ENCODE assay signal across 9 mouse cellular contexts in the genomic region with DNA sequence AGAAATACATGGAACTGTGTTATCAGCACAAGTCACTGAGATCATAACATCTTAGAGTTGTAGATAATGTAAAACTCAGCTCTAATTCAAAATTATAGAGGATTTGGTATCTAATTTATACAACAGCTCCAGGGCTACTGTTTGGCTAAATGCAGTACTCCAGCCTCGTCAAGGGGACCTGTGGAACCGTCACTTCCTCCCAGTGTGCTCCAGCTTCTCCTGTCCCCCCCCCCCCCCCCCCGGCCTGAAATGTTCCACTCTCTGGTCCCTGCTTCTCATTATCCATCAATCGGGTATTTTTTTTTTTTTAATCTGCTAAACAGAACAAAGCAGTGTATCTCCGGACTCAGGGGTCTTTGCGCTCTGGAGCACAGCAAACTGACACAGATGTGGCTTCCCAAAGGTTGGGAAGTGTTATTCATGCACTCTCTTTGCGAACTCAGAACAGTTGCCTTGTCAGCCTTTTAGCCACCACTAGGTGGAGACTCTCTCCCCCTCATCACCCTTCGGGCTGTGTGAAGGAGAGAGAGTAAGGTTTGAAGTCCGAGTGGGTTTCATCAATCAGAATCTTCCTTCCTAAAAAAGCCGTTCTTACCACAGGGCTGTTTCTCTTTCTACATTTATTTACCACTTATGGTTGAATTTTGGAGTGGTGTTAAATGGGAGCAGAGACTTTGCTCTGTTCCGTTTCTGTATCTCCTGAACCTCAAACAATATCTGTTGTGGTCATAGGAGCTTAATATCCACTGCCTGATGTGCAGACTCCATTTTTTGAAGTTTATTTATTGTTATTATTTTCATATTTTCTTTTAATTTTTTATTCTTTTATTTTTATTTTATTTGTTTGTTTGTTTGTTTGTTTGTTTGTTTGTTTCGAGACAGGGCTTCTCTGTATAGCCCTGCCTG. TPM values are rescaled to one million over a fixed set of nuclear protein-coding genes. Genes with fewer than 3 reads are reported as not detected.
DNase-seq lines count a peak whose midpoint lies in the region; ATAC-seq and TF ChIP-seq lines count a peak whose summit lies in the region.
"Had no signal": no experiment of that assay in that cellular context is flagged by ENCODE, and none has a peak within 500 bp of the region (broad histone marks: within the 10 kb centered on the region; RNA-seq: fewer than 3 reads in every experiment).

No protein-coding gene starts in this region.

- no peaks in the 10 kb centered on the region for H3K36me3 ChIP-seq in embryonic facial prominence, embryonic 15.5 days
- H3K36me3 ChIP-seq in heart, embryonic 15.5 days = no peaks in the 10 kb centered on the region
- H3K36me3 ChIP-seq in kidney, postnatal 0 days (ENCODE audit: insufficient read depth, low read length) = no peaks in the 10 kb centered on the region
- H3K36me3 ChIP-seq in liver, embryonic 11.5 days (ENCODE audit: control insufficient read depth, insufficient read depth, low read length) = no peaks in the 10 kb centered on the region
- no peaks in the 10 kb centered on the region for H3K36me3 ChIP-seq in myocyte (ENCODE audit: control insufficient read depth, insufficient read depth)
- H3K36me3 ChIP-seq in stomach, embryonic 14.5 days (ENCODE audit: control insufficient read depth, insufficient read depth, low read length) = no peaks in the 10 kb centered on the region

- H3K4me2 ChIP-seq in embryonic facial prominence, embryonic 15.5 days (replicated peaks) = peak overlapping the region; percentile 30; the same call in 1 of the 2 replicates
- peak overlapping the region; percentile 49 for H3K4me2 ChIP-seq in heart, embryonic 15.5 days
- peak overlapping the region; percentile 28 for H3K4me2 ChIP-seq in kidney, postnatal 0 days (ENCODE audit: low read length)
- H3K4me2 ChIP-seq in liver, embryonic 11.5 days = peak overlapping the region; percentile 23; the same call in 1 of the 2 replicates
- peak overlapping the region; percentile 46 for H3K4me2 ChIP-seq in myocyte (ENCODE audit: low read depth)
- peak overlapping the region; percentile 18; the same call in 1 of the 2 replicates for H3K4me2 ChIP-seq in stomach, embryonic 14.5 days (replicated peaks; ENCODE audit: low read depth, low read length)

- TF ChIP-seq CTCF in kidney, postnatal 0 days (IDR thresholded peaks at IDR 0.05; ENCODE audit: low read depth) = peak; percentile 92

- WGBS in embryonic facial prominence, embryonic 15.5 days = 18% methylated on average over 12 of the region's 12 CpGs
- 20% methylated on average over 11 of the region's 12 CpGs for WGBS in heart, embryonic 15.5 days
- WGBS in kidney, postnatal 0 days = 20% methylated on average over 11 of the region's 12 CpGs
- WGBS in liver, embryonic 11.5 days = 21% methylated on average over 12 of the region's 12 CpGs
- WGBS in stomach, embryonic 14.5 days = 23% methylated on average over 12 of the region's 12 CpGs

- H3K79me2 ChIP-seq in myocyte (ENCODE audit: control insufficient read depth, insufficient read depth) = no peaks in the 10 kb centered on the region

- no peak overlapping the region for H3K4me3 ChIP-seq in embryonic facial prominence, embryonic 15.5 days (replicated peaks)
- peak overlapping the region; percentile 23; the same call in 1 of the 2 replicates for H3K4me3 ChIP-seq in heart, embryonic 15.5 days
- no peak overlapping the region for H3K4me3 ChIP-seq in kidney, postnatal 0 days (replicated peaks; ENCODE audit: low read depth, low read length)
- H3K4me3 ChIP-seq in liver, embryonic 11.5 days (ENCODE audit: low read depth, low read length) = no peak overlapping the region
- no peak overlapping the region for H3K4me3 ChIP-seq in myocyte
- H3K4me3 ChIP-seq in stomach, embryonic 14.5 days (ENCODE audit: low read depth, low read length) = no peak overlapping the region
- H3K4me3 ChIP-seq: erythroblast, embryonic 14.5 days had no signal

- H3K9me3 ChIP-seq in embryonic facial prominence, embryonic 15.5 days (replicated peaks) = no peaks in the 10 kb centered on the region
- H3K9me3 ChIP-seq in heart, embryonic 15.5 days (replicated peaks) = no peaks in the 10 kb centered on the region
- no peaks in the 10 kb centered on the region for H3K9me3 ChIP-seq in kidney, postnatal 0 days (replicated peaks; ENCODE audit: low read length)
- no peaks in the 10 kb centered on the region for H3K9me3 ChIP-seq in liver, embryonic 11.5 days (ENCODE audit: control insufficient read depth, low read length)
- no peaks in the 10 kb centered on the region for H3K9me3 ChIP-seq in stomach, embryonic 14.5 days (ENCODE audit: control insufficient read depth, low read depth, low read length)

- TF ChIP-seq POLR2A in myocyte (IDR thresholded peaks at IDR 0.05; ENCODE audit: insufficient read length, low read depth) = no peak

- H3K27ac ChIP-seq in embryonic facial prominence, embryonic 15.5 days (replicated peaks) = no peak overlapping the region
- H3K27ac ChIP-seq in heart, embryonic 15.5 days = no peak overlapping the region
- H3K27ac ChIP-seq in kidney, postnatal 0 days = no peak overlapping the region
- H3K27ac ChIP-seq in liver, embryonic 11.5 days (ENCODE audit: low read depth, low read length) = no peak overlapping the region
- H3K27ac ChIP-seq in stomach, embryonic 14.5 days (ENCODE audit: low read length) = no peak overlapping the region

- H3ac ChIP-seq in myocyte (ENCODE audit: control insufficient read depth, insufficient read length) = no peak overlapping the region

- no peak overlapping the region for H3K9ac ChIP-seq in embryonic facial prominence, embryonic 15.5 days
- no peak overlapping the region for H3K9ac ChIP-seq in heart, embryonic 15.5 days
- H3K9ac ChIP-seq in kidney, postnatal 0 days (ENCODE audit: low read depth, low read length) = no peak overlapping the region
- H3K9ac ChIP-seq in liver, embryonic 11.5 days (ENCODE audit: low read depth, low read length) = no peak overlapping the region
- no peak overlapping the region for H3K9ac ChIP-seq in stomach, embryonic 14.5 days (replicated peaks; ENCODE audit: low read depth, low read length)

- peak; percentile 87 for DNase-seq in CD4-positive, CD25-positive, alpha-beta regulatory T cell, adult 2 months (ENCODE audit: low read depth, low spot score)
- peak; percentile 54 to 70 for DNase-seq in adrenal gland, postnatal 36 days
- peak; percentile 91 for DNase-seq in kidney, postnatal 0 days (ENCODE audit: low spot score)
- peak; percentile 58 for DNase-seq in liver, embryonic 11.5 days (ENCODE audit: low spot score)

- peak; percentile 80 for ATAC-seq in embryonic facial prominence, embryonic 15.5 days (ENCODE audit: insufficient number of reproducible peaks, low FRiP score, low TSS enrichment, low read depth)
- no peak for ATAC-seq in heart, embryonic 15.5 days (replicated peaks; ENCODE audit: insufficient number of reproducible peaks, insufficient read depth, low FRiP score, low read depth)
- ATAC-seq in kidney, postnatal 0 days (replicated peaks; ENCODE audit: low FRiP score, low read depth) = peak; percentile 72; the same call in 1 of the 2 replicates
- peak; percentile 71 for ATAC-seq in liver, embryonic 11.5 days (replicated peaks; ENCODE audit: low FRiP score)
- ATAC-seq in stomach, embryonic 14.5 days (ENCODE audit: insufficient number of reproducible peaks, insufficient read depth, low FRiP score, low read depth) = peak; percentile 56

- H3K4me1 ChIP-seq in embryonic facial prominence, embryonic 15.5 days = peaks cover 1% of the 10 kb centered on the region; the same call in 1 of the 2 replicates
- H3K4me1 ChIP-seq in heart, embryonic 15.5 days (replicated peaks) = no peaks in the 10 kb centered on the region
- H3K4me1 ChIP-seq in kidney, postnatal 0 days (replicated peaks; ENCODE audit: insufficient read depth, low read length) = no peaks in the 10 kb centered on the region
- H3K4me1 ChIP-seq in liver, embryonic 11.5 days (replicated peaks; ENCODE audit: control insufficient read depth, insufficient read depth, low read length) = no peaks in the 10 kb centered on the region
- no peaks in the 10 kb centered on the region for H3K4me1 ChIP-seq in stomach, embryonic 14.5 days (ENCODE audit: control insufficient read depth, insufficient read depth, low read length)

- no peaks in the 10 kb centered on the region for H3K27me3 ChIP-seq in embryonic facial prominence, embryonic 15.5 days
- peaks cover 3% of the 10 kb centered on the region; the same call in 1 of the 2 replicates for H3K27me3 ChIP-seq in heart, embryonic 15.5 days
- H3K27me3 ChIP-seq in kidney, postnatal 0 days (ENCODE audit: insufficient read depth, low read length) = no peaks in the 10 kb centered on the region
- no peaks in the 10 kb centered on the region for H3K27me3 ChIP-seq in liver, embryonic 11.5 days (replicated peaks; ENCODE audit: control insufficient read depth, insufficient read depth, low read length)
- no peaks in the 10 kb centered on the region for H3K27me3 ChIP-seq in myocyte (ENCODE audit: control insufficient read depth, insufficient read depth, insufficient read length)
- no peaks in the 10 kb centered on the region for H3K27me3 ChIP-seq in stomach, embryonic 14.5 days (ENCODE audit: control insufficient read depth, insufficient read depth, low read length)

TF ChIP-seq in myocyte, 11 proteins besides CTCF, POLR2A, EP300 and RAD21:
- TF ChIP-seq TCF3 (IDR thresholded peaks at IDR 0.05; ENCODE audit: insufficient read length, low read depth) (no peak), USF1 (IDR thresholded peaks at IDR 0.05; ENCODE audit: low read depth) (no peak), MYOD1 (IDR thresholded peaks at IDR 0.05; ENCODE audit: control insufficient read depth in 1 of 3, insufficient read length in 2 of 3, low read depth in 2 of 3) (no peak), TCF12 (IDR thresholded peaks at IDR 0.05; ENCODE audit: insufficient read depth, poor library complexity, severe bottlenecking) (no peak), REST (IDR thresholded peaks at IDR 0.05; ENCODE audit: insufficient read depth, insufficient read length) (no peak), CEBPB (IDR thresholded peaks at IDR 0.05; ENCODE audit: insufficient read depth, poor library complexity, severe bottlenecking) (no peak), POLR2AphosphoS2 (IDR thresholded peaks at IDR 0.05; ENCODE audit: insufficient read length, low read depth) (no peak)

RNA-seq across cellular contexts. Expression of gene 4932438A13Rik, which starts 22.0 kb away (rescaled TPM):
- 10 to 100 TPM; 49.0 to 53.7 TPM for total RNA-seq in adrenal gland, postnatal 36 days (2021)
- polyA plus RNA-seq in embryonic facial prominence, embryonic 15.5 days (2015; fragmentation: Nextera tagmentation; extraction: Ambion mirVana) = 51.2 and 51.3 TPM in 2 replicates
- 27.7 and 36.0 TPM in 2 replicates for polyA plus RNA-seq in heart, embryonic 15.5 days (2015; fragmentation: Nextera tagmentation; extraction: Ambion mirVana)
- polyA plus RNA-seq in kidney, postnatal 0 days (2015; fragmentation: Nextera tagmentation; extraction: Ambion mirVana) = 30.5 and 37.0 TPM in 2 replicates
- 35.8 and 42.9 TPM in 2 replicates for polyA plus RNA-seq in liver, embryonic 11.5 days (2014; fragmentation: Nextera tagmentation; extraction: Ambion mirVana)
- polyA plus RNA-seq in myocyte (2012; fragmentation: generic; extraction: Trizol) = 4.3 TPM
- polyA plus RNA-seq in stomach, embryonic 14.5 days (2014; fragmentation: Nextera tagmentation; extraction: Ambion mirVana) = 65.8 and 68.4 TPM in 2 replicates
